Mouse (Mus musculus) stomach, postnatal 0 days (tissue): ENCODE results near the gene Neurog3. TPM values are rescaled to one million over a fixed set of nuclear protein-coding genes. Genes with fewer than 3 reads are reported as not detected.

Source experiments
- ATAC-seq: fragments of 200-750 bp; cut with Nextera tagmentation; 2 replicates; pipeline ENCODE4 v1.8.0; 2017; ENCODE audit not compliant: low FRiP score, low TSS enrichment
- DNase-seq: peaks from one replicate; pipeline ENCODE4 v3.0.0-alpha.2; 2016; ENCODE audit warnings: low spot score
- H3K27ac ChIP-seq: fragments of 300-500 bp; sonication (generic); replicated peaks from 2 replicates; pipeline ENCODE4 v1.5.1; 2014; ENCODE audit warnings: mild to moderate bottlenecking, control low read depth
- H3K27me3 ChIP-seq: fragments of 300-500 bp; sonication (generic); 2 replicates; pipeline ENCODE4 v1.6.1; 2014; ENCODE audit warnings: low read length; ENCODE audit not compliant: control insufficient read depth, insufficient read depth
- H3K36me3 ChIP-seq: fragments of 300-500 bp; sonication (generic); 2 replicates; pipeline ENCODE4 v1.6.1; 2014; ENCODE audit warnings: low read length, mixed read lengths; ENCODE audit not compliant: control insufficient read depth, insufficient read depth
- H3K4me1 ChIP-seq: fragments of 300-500 bp; sonication (generic); replicated peaks from 2 replicates; pipeline ENCODE4 v1.6.1; 2014; ENCODE audit warnings: antibody characterized with exemption; ENCODE audit not compliant: control insufficient read depth, insufficient read depth
- H3K4me2 ChIP-seq: fragments of 300-500 bp; sonication (generic); replicated peaks from 2 replicates; pipeline ENCODE4 v1.6.1; 2014; ENCODE audit warnings: low read depth, mild to moderate bottlenecking, control low read depth, moderate library complexity
- H3K4me3 ChIP-seq: fragments of 300-500 bp; sonication (generic); 2 replicates; pipeline ENCODE4 v1.5.1; 2014; ENCODE audit warnings: low read depth, low read length, control low read depth
- H3K9ac ChIP-seq: fragments of 300-500 bp; sonication (generic); 2 replicates; pipeline ENCODE4 v1.6.1; 2014; ENCODE audit warnings: mild to moderate bottlenecking, low read length, control low read depth, mixed read lengths
- H3K9me3 ChIP-seq: fragments of 300-500 bp; sonication (generic); 2 replicates; pipeline ENCODE4 v1.6.1; 2016; ENCODE audit warnings: low read length; ENCODE audit not compliant: control insufficient read depth
- CTCF ChIP-seq: IDR thresholded peaks from 2 replicates; pipeline ENCODE4 v1.5.1; 2016; ENCODE audit warnings: antibody characterized with exemption, low read depth, mild to moderate bottlenecking, moderate library complexity
- EP300 ChIP-seq: optimal IDR thresholded peaks from 2 replicates; pipeline ENCODE3; 2016; ENCODE audit warnings: antibody characterized with exemption
- WGBS: fragments of 180-500 bp; shearing (Covaris S2); extraction: QIAGEN DNeasy Blood & Tissue Kit; methylation state at CpG from one replicate; pipeline ENCODE4 v1.1.7; 2014; 5-methylcytosine and 5-hydroxymethylcytosine counted together
- polyA plus RNA-seq: library from polyadenylated mRNA; unstranded; fragments of >200 nt; fragmentation: Nextera tagmentation; extraction: Ambion mirVana; gene quantifications from 2 replicates; pipeline ENCODE4 v1.2.1, GENCODE M21; 2015

The Neurog3 gene
- polyA plus RNA-seq, 1 experiment from 2014 or later = 1.2 TPM

GRCm38 (mm10) chr10:62093903-62094302, 39.0 kb upstream of the Neurog3 start:
- H3K9me3 ChIP-seq = no peaks in the 10 kb centered on the region
- TF ChIP-seq CTCF = no peak
- TF ChIP-seq EP300 = no peak
- DNase-seq (no peak), ATAC-seq (no peak)
- H3K27ac ChIP-seq = no peak overlapping the region
- H3K4me3 ChIP-seq = no peak overlapping the region
- no peak overlapping the region for H3K9ac ChIP-seq
- 62% methylated on average over 7 of the region's 7 CpGs for WGBS
- no peaks in the 10 kb centered on the region for H3K4me1 ChIP-seq
- H3K36me3 ChIP-seq = no peaks in the 10 kb centered on the region
- H3K4me2 ChIP-seq = no peak overlapping the region
- no peaks in the 10 kb centered on the region for H3K27me3 ChIP-seq

GRCm38 (mm10) chr10:62094401-62094800, 38.5 kb upstream of the Neurog3 start:
- H3K4me2 ChIP-seq = no peak overlapping the region
- no peaks in the 10 kb centered on the region for H3K4me1 ChIP-seq
- WGBS = 81% methylated on average over 6 of the region's 6 CpGs
- DNase-seq (no peak), ATAC-seq (no peak)
- H3K9ac ChIP-seq = no peak overlapping the region
- no peak overlapping the region for H3K4me3 ChIP-seq
- no peaks in the 10 kb centered on the region for H3K36me3 ChIP-seq
- H3K9me3 ChIP-seq = no peaks in the 10 kb centered on the region
- H3K27ac ChIP-seq = no peak overlapping the region
- no peaks in the 10 kb centered on the region for H3K27me3 ChIP-seq
- TF ChIP-seq EP300 (no peak), CTCF (no peak)

GRCm38 (mm10) chr10:62099749-62100403, 33.0 kb upstream of the Neurog3 start:
- no peaks in the 10 kb centered on the region for H3K36me3 ChIP-seq
- no peak for ATAC-seq
- H3K27me3 ChIP-seq = no peaks in the 10 kb centered on the region
- no peak overlapping the region for H3K4me2 ChIP-seq
- H3K27ac ChIP-seq = no peak overlapping the region
- H3K9me3 ChIP-seq = no peaks in the 10 kb centered on the region
- H3K9ac ChIP-seq = no peak overlapping the region
- H3K4me1 ChIP-seq = no peaks in the 10 kb centered on the region
- WGBS = 57% methylated on average over 10 of the region's 10 CpGs
- TF ChIP-seq EP300 (no peak), CTCF (no peak)
- DNase-seq = no peak
- no peak overlapping the region for H3K4me3 ChIP-seq

GRCm38 (mm10) chr10:62101504-62102439, 31.1 kb upstream of the Neurog3 start:
- DNase-seq (peak; percentile 72), ATAC-seq (peak; percentile 59; the same call in 1 of the 2 replicates)
- Histone ChIP-seq H3K27ac (no peak overlapping the region), H3K4me2 (no peak overlapping the region), H3K27me3 (no peaks in the 10 kb centered on the region), H3K4me1 (no peaks in the 10 kb centered on the region), H3K9me3 (no peaks in the 10 kb centered on the region), H3K9ac (no peak overlapping the region), H3K4me3 (no peak overlapping the region), H3K36me3 (no peaks in the 10 kb centered on the region)
- TF ChIP-seq CTCF (peak; percentile 95), EP300 (no peak)
- 12% methylated on average over 7 of the region's 7 CpGs for WGBS

- no peaks in the 10 kb centered on the region for H3K36me3 ChIP-seq
- peak; percentile 77 for DNase-seq
- 20% methylated on average over 7 of the region's 7 CpGs for WGBS
- peak; percentile 89 for TF ChIP-seq CTCF
- TF ChIP-seq EP300 = no peak
- no peaks in the 10 kb centered on the region for H3K4me1 ChIP-seq
- H3K4me3 ChIP-seq = no peak overlapping the region
- H3K4me2 ChIP-seq = no peak overlapping the region
- no peak overlapping the region for H3K9ac ChIP-seq
- no peaks in the 10 kb centered on the region for H3K9me3 ChIP-seq
- H3K27ac ChIP-seq = no peak overlapping the region
- no peaks in the 10 kb centered on the region for H3K27me3 ChIP-seq
- no peak for ATAC-seq
Measured at GRCm38 (mm10) chr10:62104835-62105576, 27.9 kb upstream of the Neurog3 start.
